Mouse (Mus musculus): ENCODE results near the gene Rem2. TPM values are rescaled to one million over a fixed set of nuclear protein-coding genes. Genes with fewer than 3 reads are reported as not detected.

The Rem2 gene
- polyA plus RNA-seq, 1 experiment from 2014 or later = 22.9 TPM

- peak overlapping the region; percentile 88 for H3K27ac ChIP-seq (replicated peaks)
Measured at GRCm38 (mm10) chr14:54433941-54434531, 41.9 kb upstream of the Rem2 start.

GRCm38 (mm10) chr14:54435194-54435918 is 40.5 kb upstream of the Rem2 start:
- ATAC-seq (replicated peaks) = no peak
- H3K4me3 ChIP-seq = no peak overlapping the region
- no peak overlapping the region for H3K9ac ChIP-seq (replicated peaks)
- H3K27ac ChIP-seq (replicated peaks) = no peak overlapping the region
- H3K4me1 ChIP-seq = peaks cover 38% of the 10 kb centered on the region
- H3K4me2 ChIP-seq (replicated peaks) = no peak overlapping the region
- H3K9me3 ChIP-seq = no peaks in the 10 kb centered on the region
- H3K36me3 ChIP-seq = 0 out of 2 replicates have a peak, but pooled peaks cover 7% of the 10 kb centered on the region
- H3K27me3 ChIP-seq = no peaks in the 10 kb centered on the region
- WGBS = 92% methylated on average over 11 of the region's 11 CpGs

More at GRCm38 (mm10) chr14:54433941-54434531, 41.9 kb upstream of the Rem2 start:
- H3K4me1 ChIP-seq = peaks cover 51% of the 10 kb centered on the region
- WGBS = 67% methylated on average over 12 of the region's 12 CpGs
- H3K9me3 ChIP-seq = no peaks in the 10 kb centered on the region
- no peaks in the 10 kb centered on the region for H3K27me3 ChIP-seq
- peak overlapping the region; percentile 59 for H3K4me3 ChIP-seq
- no peak for ATAC-seq (replicated peaks)
- H3K4me2 ChIP-seq (replicated peaks) = peak overlapping the region; percentile 67
- 0 out of 2 replicates have a peak, but pooled peaks cover 3% of the 10 kb centered on the region for H3K36me3 ChIP-seq
- no peak overlapping the region for H3K9ac ChIP-seq (replicated peaks)

DNA sequence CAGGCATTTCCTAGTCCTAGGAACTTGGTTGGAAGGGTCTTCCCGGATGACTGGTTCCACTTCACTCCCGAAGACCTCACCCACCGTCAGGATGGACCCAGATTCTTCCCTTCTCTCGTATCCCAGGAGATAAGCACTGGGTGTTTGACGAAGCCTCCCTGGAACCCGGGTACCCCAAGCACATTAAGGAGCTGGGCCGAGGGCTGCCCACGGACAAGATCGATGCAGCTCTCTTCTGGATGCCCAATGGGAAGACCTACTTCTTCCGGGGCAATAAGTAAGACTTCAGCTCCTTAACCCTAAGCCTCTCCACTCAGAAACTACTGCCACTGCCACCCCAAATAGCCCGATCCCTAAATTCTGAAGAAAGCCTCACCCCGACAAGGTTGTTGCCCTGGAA is 36.7 kb upstream of the Rem2 start:
- H3K9me3 ChIP-seq = no peaks in the 10 kb centered on the region
- no peak overlapping the region for H3K9ac ChIP-seq (replicated peaks)
- no peak overlapping the region for H3K4me3 ChIP-seq
- H3K4me1 ChIP-seq = peaks cover 2% of the 10 kb centered on the region; the same call in 1 of the 2 replicates
- no peak overlapping the region for H3K4me2 ChIP-seq (replicated peaks)
- no peaks in the 10 kb centered on the region for H3K27me3 ChIP-seq
- no peak for ATAC-seq (replicated peaks)
- no peak overlapping the region for H3K27ac ChIP-seq (replicated peaks)
- H3K36me3 ChIP-seq = peaks cover 7% of the 10 kb centered on the region; the same call in 1 of the 2 replicates
- 78% methylated on average over 12 of the region's 12 CpGs for WGBS

DNA sequence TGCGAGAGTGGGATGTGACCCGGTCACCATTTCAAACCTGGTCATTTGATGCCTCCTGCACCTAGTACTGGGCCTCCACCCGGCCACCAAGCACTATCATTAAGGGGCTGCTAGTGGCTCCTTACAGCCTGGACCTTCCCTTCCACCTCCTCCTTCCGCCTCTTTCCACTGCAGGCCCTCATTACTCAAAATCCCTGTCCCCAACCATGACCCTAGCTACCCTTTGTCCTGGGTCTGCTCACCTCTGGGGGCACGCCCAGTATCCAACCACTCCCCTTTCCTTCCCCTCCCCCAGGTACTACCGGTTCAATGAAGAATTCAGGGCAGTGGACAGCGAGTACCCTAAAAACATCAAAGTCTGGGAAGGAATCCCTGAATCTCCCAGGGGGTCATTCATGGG is 36.3 kb upstream of the Rem2 start:
- no peaks in the 10 kb centered on the region for H3K9me3 ChIP-seq
- H3K4me1 ChIP-seq = no peaks in the 10 kb centered on the region
- WGBS = 63% methylated on average over 7 of the region's 7 CpGs
- no peak overlapping the region for H3K27ac ChIP-seq (replicated peaks)
- peaks cover 7% of the 10 kb centered on the region; the same call in 1 of the 2 replicates for H3K36me3 ChIP-seq
- no peak for ATAC-seq (replicated peaks)
- H3K9ac ChIP-seq (replicated peaks) = no peak overlapping the region
- no peak overlapping the region for H3K4me3 ChIP-seq
- no peak overlapping the region for H3K4me2 ChIP-seq (replicated peaks)
- H3K27me3 ChIP-seq = no peaks in the 10 kb centered on the region

DNA sequence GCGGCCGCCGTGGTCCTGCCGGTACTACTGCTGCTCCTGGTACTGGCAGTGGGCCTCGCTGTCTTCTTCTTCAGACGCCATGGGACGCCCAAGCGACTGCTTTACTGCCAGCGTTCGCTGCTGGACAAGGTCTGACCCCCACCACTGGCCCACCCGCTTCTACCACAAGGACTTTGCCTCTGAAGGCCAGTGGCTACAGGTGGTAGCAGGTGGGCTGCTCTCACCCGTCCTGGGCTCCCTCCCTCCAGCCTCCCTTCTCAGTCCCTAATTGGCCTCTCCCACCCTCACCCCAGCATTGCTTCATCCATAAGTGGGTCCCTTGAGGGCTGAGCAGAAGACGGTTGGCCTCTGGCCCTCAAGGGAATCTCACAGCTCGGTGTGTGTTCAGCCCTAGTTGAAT is 35.4 kb upstream of the Rem2 start:
- Histone ChIP-seq H3K4me3 (no peak overlapping the region), H3K4me2 (replicated peaks) (no peak overlapping the region), H3K27ac (replicated peaks) (no peak overlapping the region), H3K36me3 (peaks cover 7% of the 10 kb centered on the region; the same call in 1 of the 2 replicates), H3K4me1 (no peaks in the 10 kb centered on the region), H3K9ac (replicated peaks) (no peak overlapping the region), H3K9me3 (no peaks in the 10 kb centered on the region), H3K27me3 (no peaks in the 10 kb centered on the region)
- WGBS = 95% methylated on average over 14 of the region's 14 CpGs
- no peak for ATAC-seq (replicated peaks)

DNA sequence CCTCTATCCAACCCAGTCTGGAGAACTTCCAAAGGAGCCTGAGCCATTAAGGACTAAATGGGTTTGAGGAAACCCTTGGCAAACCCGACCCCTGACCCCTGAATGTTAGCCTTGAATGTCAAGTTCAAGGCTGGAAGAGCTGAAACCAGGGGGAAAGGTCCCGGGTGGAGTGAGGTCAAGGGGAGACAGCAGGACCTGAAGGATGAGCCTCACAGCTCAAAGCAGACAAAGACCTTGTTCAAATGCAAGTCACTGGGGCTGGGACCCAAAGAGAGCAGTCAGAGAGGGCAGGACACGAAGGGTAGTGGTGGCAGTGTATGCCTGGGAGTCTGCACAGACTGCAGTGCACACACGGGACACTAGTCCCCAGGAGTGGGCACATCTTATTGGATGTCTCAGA is 34.5 kb upstream of the Rem2 start:
- no peaks in the 10 kb centered on the region for H3K27me3 ChIP-seq
- no peaks in the 10 kb centered on the region for H3K9me3 ChIP-seq
- H3K4me1 ChIP-seq = no peaks in the 10 kb centered on the region
- H3K36me3 ChIP-seq = peaks cover 7% of the 10 kb centered on the region; the same call in 1 of the 2 replicates
- no peak overlapping the region for H3K27ac ChIP-seq (replicated peaks)
- no peak overlapping the region for H3K9ac ChIP-seq (replicated peaks)
- no peak overlapping the region for H3K4me2 ChIP-seq (replicated peaks)
- no peak overlapping the region for H3K4me3 ChIP-seq
- 87% methylated on average over 4 of the region's 4 CpGs for WGBS
- ATAC-seq (replicated peaks) = no peak

GRCm38 (mm10) chr14:54442548-54442947 is 33.4 kb upstream of the Rem2 start:
- no peak for ATAC-seq (replicated peaks)
- Histone ChIP-seq H3K9ac (replicated peaks) (no peak overlapping the region), H3K27me3 (no peaks in the 10 kb centered on the region), H3K4me1 (no peaks in the 10 kb centered on the region), H3K27ac (replicated peaks) (no peak overlapping the region), H3K4me3 (no peak overlapping the region), H3K9me3 (no peaks in the 10 kb centered on the region), H3K36me3 (peaks cover 7% of the 10 kb centered on the region; the same call in 1 of the 2 replicates), H3K4me2 (replicated peaks) (no peak overlapping the region)
- 97% methylated on average over 3 of the region's 3 CpGs for WGBS

GRCm38 (mm10) chr14:54443196-54443595 is 32.7 kb upstream of the Rem2 start:
- WGBS = 30% methylated on average over 3 of the region's 3 CpGs
- Histone ChIP-seq H3K27me3 (no peaks in the 10 kb centered on the region), H3K4me2 (replicated peaks) (no peak overlapping the region), H3K36me3 (peaks cover 7% of the 10 kb centered on the region; the same call in 1 of the 2 replicates), H3K4me1 (no peaks in the 10 kb centered on the region), H3K9ac (replicated peaks) (no peak overlapping the region), H3K27ac (replicated peaks) (peak overlapping the region; percentile 34), H3K4me3 (no peak overlapping the region), H3K9me3 (no peaks in the 10 kb centered on the region)
- no peak for ATAC-seq (replicated peaks)

- Histone ChIP-seq H3K9me3 (no peaks in the 10 kb centered on the region), H3K27ac (replicated peaks) (peak overlapping the region; percentile 41)
- WGBS = 63% methylated on average over 15 of the region's 15 CpGs
Measured at GRCm38 (mm10) chr14:54443712-54444618, 31.9 kb upstream of the Rem2 start.

DNA sequence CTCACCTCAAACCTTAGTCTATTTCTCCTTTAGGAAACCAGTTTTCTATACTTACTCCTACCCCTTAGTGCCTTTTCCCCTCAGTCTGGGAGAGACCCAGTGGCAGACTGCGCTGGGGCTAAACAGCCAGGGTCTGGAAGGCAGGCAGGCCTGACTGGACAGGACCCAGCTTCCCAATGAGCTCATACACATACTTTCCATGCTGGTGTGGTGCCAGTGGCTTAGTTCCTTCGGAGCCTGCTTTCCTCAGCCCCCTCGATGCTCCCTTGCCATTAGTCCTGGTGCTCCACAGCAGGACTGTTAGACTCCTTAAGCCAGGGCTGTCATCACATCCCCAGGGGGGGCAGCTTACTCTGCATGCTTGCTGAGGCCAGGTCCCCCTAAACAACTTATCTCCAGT is 30.4 kb upstream of the Rem2 start:
- WGBS = 54% methylated on average over 3 of the region's 3 CpGs
- ATAC-seq (replicated peaks) = no peak
- Histone ChIP-seq H3K4me2 (replicated peaks) (no peak overlapping the region), H3K36me3 (no peaks in the 10 kb centered on the region; the same call in 1 of the 2 replicates), H3K4me3 (no peak overlapping the region), H3K4me1 (peaks cover 7% of the 10 kb centered on the region; the same call in 1 of the 2 replicates), H3K27me3 (no peaks in the 10 kb centered on the region), H3K9me3 (no peaks in the 10 kb centered on the region), H3K27ac (replicated peaks) (no peak overlapping the region), H3K9ac (replicated peaks) (no peak overlapping the region)

More at GRCm38 (mm10) chr14:54443712-54444618, 31.9 kb upstream of the Rem2 start:
- Histone ChIP-seq H3K36me3 (peaks cover 4% of the 10 kb centered on the region; the same call in 1 of the 2 replicates), H3K4me2 (replicated peaks) (no peak overlapping the region), H3K4me1 (peaks cover 3% of the 10 kb centered on the region; the same call in 1 of the 2 replicates), H3K27me3 (no peaks in the 10 kb centered on the region), H3K4me3 (no peak overlapping the region), H3K9ac (replicated peaks) (no peak overlapping the region)
- no peak for ATAC-seq (replicated peaks)

GRCm38 (mm10) chr14:54453566-54453965 is 22.3 kb upstream of the Rem2 start:
- Histone ChIP-seq H3K27ac (replicated peaks) (no peak overlapping the region), H3K36me3 (no peaks in the 10 kb centered on the region), H3K9me3 (no peaks in the 10 kb centered on the region), H3K4me2 (replicated peaks) (no peak overlapping the region), H3K4me3 (no peak overlapping the region), H3K4me1 (peaks cover 7% of the 10 kb centered on the region; the same call in 1 of the 2 replicates), H3K27me3 (no peaks in the 10 kb centered on the region), H3K9ac (replicated peaks) (no peak overlapping the region)
- no peak for ATAC-seq (replicated peaks)
- 88% methylated on average over 9 of the region's 9 CpGs for WGBS
